Mouse (Mus musculus): Measurements from ENCODE around the gene Hoxb6. TPM values are rescaled to one million over a fixed set of nuclear protein-coding genes. Genes with fewer than 3 reads are reported as not detected.
A peak's percentile ranks its signal among the peaks of the same experiment; 100 is the strongest.

Hoxb6 gene
- total RNA-seq, 1 experiment: 0.22 TPM

DNA sequence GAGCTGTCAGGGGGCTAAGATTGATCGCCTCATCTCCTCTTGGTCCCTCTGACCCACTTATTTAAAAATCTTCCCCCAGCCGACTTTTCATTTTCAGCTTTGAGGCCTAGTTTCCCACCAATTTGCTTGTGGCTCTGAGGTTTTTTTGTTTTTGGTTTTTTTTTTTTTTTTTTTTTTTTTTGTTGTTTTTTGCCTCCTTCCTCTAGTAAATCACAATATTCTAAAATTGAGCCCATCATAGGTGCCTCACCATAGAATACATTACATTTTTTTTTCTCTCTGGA is 58.0 kb downstream of the Hoxb6 start, which contains the start of gene Hoxb2:
Gene Hoxb2, plus strand, starts transcription at position 185 of the 284 bp plus-strand sequence.
- H3K36me3 ChIP-seq (ENCODE audit: control insufficient read depth, insufficient read depth, low read length, poor library complexity, severe bottlenecking): no peaks in the 10 kb centered on the region
- 0 out of 2 replicates have a peak, but pooled peaks have one; percentile 17 for TF ChIP-seq ZNF384 (IDR thresholded peaks at IDR 0.05; ENCODE audit: low read depth, low read length)
- no peak for TF ChIP-seq CHD2 (IDR thresholded peaks at IDR 0.05; ENCODE audit: low read depth, low read length)
- no peak for DNase-seq (ENCODE audit: low read depth, low spot score)
- H3K9me3 ChIP-seq (ENCODE audit: control insufficient read depth, insufficient read depth, low read depth, low read length): no peaks in the 10 kb centered on the region
- H3K27ac ChIP-seq (ENCODE audit: insufficient read depth, low read depth, low read length, poor library complexity, severe bottlenecking): no peak within 1 kb of the TSS
- H3K9ac ChIP-seq (ENCODE audit: insufficient read depth, low read depth, low read length, poor library complexity, severe bottlenecking): no peak within 1 kb of the TSS
- in situ Hi-C loops (cut with MboI; ENCODE audit: low sequenced_read_pairs in 2 of 2, unreplicated experiment in 2 of 2): loop anchor here in 1 of 2 experiments (10.0 kb wide), 1 partner anchor 55 kb away; the partner anchor contains the start of gene Hoxb6
- no peak within 1 kb of the TSS for H3K4me3 ChIP-seq (ENCODE audit: insufficient read depth in 1 of 2, low read depth in 1 of 2, low read length in 2 of 2, poor library complexity in 1 of 2, severe bottlenecking in 1 of 2)
- H3K4me1 ChIP-seq (ENCODE audit: control insufficient read depth in 2 of 2, insufficient read depth in 2 of 2, low read length in 2 of 2, poor library complexity in 1 of 2): peaks cover 0 to 11% of the 10 kb centered on the region in 2 experiments; a peak in 1 of 4 replicates

DNA sequence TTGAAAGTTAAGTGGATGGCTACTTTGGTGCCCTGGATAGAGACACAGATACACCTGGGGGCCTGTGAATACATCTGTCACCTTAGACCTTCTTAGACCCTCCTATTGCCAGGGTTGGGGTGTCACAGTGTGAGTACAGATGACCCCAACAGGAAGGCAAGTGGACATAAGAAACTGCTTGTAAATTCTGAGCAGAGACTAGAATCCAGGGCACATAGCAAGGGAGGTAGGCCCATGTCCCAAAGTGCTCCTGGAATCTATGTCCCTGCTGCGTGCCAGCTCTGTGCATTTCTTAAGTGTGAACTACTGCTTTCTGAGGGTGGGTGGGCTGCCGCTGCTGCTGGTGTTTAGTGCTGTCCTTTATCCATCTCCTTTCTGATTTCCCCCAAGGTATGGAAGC is 58.5 kb downstream of the Hoxb6 start:
- no peak for DNase-seq (ENCODE audit: low read depth, low spot score)
- H3K4me3 ChIP-seq (ENCODE audit: insufficient read depth in 1 of 2, low read depth in 1 of 2, low read length in 2 of 2, poor library complexity in 1 of 2, severe bottlenecking in 1 of 2): no peak overlapping the region

More for the DNA sequence above, 58.5 kb downstream of the Hoxb6 start:
- no peaks in the 10 kb centered on the region for H3K9me3 ChIP-seq (ENCODE audit: control insufficient read depth, insufficient read depth, low read depth, low read length)
- peaks cover 0 to 9% of the 10 kb centered on the region in 2 experiments; a peak in 1 of 4 replicates for H3K4me1 ChIP-seq (ENCODE audit: control insufficient read depth in 2 of 2, insufficient read depth in 2 of 2, low read length in 2 of 2, poor library complexity in 1 of 2)
- no peak overlapping the region for H3K27ac ChIP-seq (ENCODE audit: insufficient read depth, low read depth, low read length, poor library complexity, severe bottlenecking)
- no peaks in the 10 kb centered on the region for H3K36me3 ChIP-seq (ENCODE audit: control insufficient read depth, insufficient read depth, low read length, poor library complexity, severe bottlenecking)
- TF ChIP-seq ZC3H11A (IDR thresholded peaks at IDR 0.05; ENCODE audit: borderline replicate concordance, low read depth, low read length) (no peak), MAFK (IDR thresholded peaks at IDR 0.05; ENCODE audit: insufficient read depth, low read depth, low read length) (no peak), ZNF384 (IDR thresholded peaks at IDR 0.05; ENCODE audit: low read depth, low read length) (no peak), CHD2 (IDR thresholded peaks at IDR 0.05; ENCODE audit: low read depth, low read length) (no peak), HCFC1 (IDR thresholded peaks at IDR 0.05; ENCODE audit: borderline replicate concordance, insufficient read depth, low read length) (no peak)
- in situ Hi-C loops (cut with MboI; ENCODE audit: low sequenced_read_pairs in 2 of 2, unreplicated experiment in 2 of 2): loop anchor here in 1 of 2 experiments (10.0 kb wide), 1 partner anchor 56 kb away; the partner anchor contains the start of gene Hoxb6
- no peak overlapping the region for H3K9ac ChIP-seq (ENCODE audit: insufficient read depth, low read depth, low read length, poor library complexity, severe bottlenecking)

Other genes with a start within 250 kb of the Hoxb6 start
- gene Ube2z, start 227.1 kb upstream of the Hoxb6 start, total RNA-seq (2012; rRNA removed): 42.5 and 75.9 TPM in 2 replicates
- 726 and 963 TPM in 2 replicates for gene Atp5g1, start 216.8 kb upstream of the Hoxb6 start, total RNA-seq (2012; rRNA removed)
- gene Calcoco2, start 180.5 kb upstream of the Hoxb6 start, total RNA-seq (2012; rRNA removed): 23.3 and 160 TPM in 2 replicates
- 5.0 and 5.4 TPM in 2 replicates for gene Ttll6, start 158.7 kb upstream of the Hoxb6 start, total RNA-seq (2012; rRNA removed)
- gene Hoxb13, start 98.2 kb upstream of the Hoxb6 start, total RNA-seq (2012; rRNA removed): 0.48 and 1.4 TPM in 2 replicates
- 1.2 and 3.3 TPM in 2 replicates for gene Hoxb9, start 21.0 kb upstream of the Hoxb6 start, total RNA-seq (2012; rRNA removed)
- 0.18 TPM in 1 of 2 replicates, not detected in the other for gene Hoxb8, start 10.6 kb upstream of the Hoxb6 start, total RNA-seq (2012; rRNA removed)
- 0.98 TPM in 1 of 2 replicates, not detected in the other for gene Hoxb7, start 5.9 kb upstream of the Hoxb6 start, total RNA-seq (2012; rRNA removed)
- gene Hoxb5, start 10.9 kb downstream of the Hoxb6 start, total RNA-seq (2012; rRNA removed): 0.09 and 0.16 TPM in 2 replicates
- 0.21 and 1.2 TPM in 2 replicates for gene Hoxb4, start 25.8 kb downstream of the Hoxb6 start, total RNA-seq (2012; rRNA removed)
- 0.54 TPM in 1 of 2 replicates, not detected in the other for gene Hoxb3, start 30.9 kb downstream of the Hoxb6 start, total RNA-seq (2012; rRNA removed)
- gene Hoxb2, start 58.0 kb downstream of the Hoxb6 start, total RNA-seq (2012; rRNA removed): 0.62 TPM in 1 of 2 replicates, not detected in the other
- 0.37 and 0.49 TPM in 2 replicates for gene Hoxb1, start 73.3 kb downstream of the Hoxb6 start, total RNA-seq (2012; rRNA removed)
- 0.37 and 0.40 TPM in 2 replicates for gene Skap1, start 172.1 kb downstream of the Hoxb6 start, total RNA-seq (2012; rRNA removed)